In genomic region chr3:116122696-116123095, GRCm38 (mm10) we compare ENCODE assay signal across 32 mouse cellular contexts. TPM values are rescaled to one million over a fixed set of nuclear protein-coding genes. Genes with fewer than 3 reads are reported as not detected.
A peak's percentile ranks its signal among the peaks of the same experiment; 100 is the strongest.
DNase-seq lines count a peak whose midpoint lies in the region; ATAC-seq and TF ChIP-seq lines count a peak whose summit lies in the region.
"Had no signal": no experiment of that assay in that cellular context is flagged by ENCODE, and none has a peak within 500 bp of the region (broad histone marks: within the 10 kb centered on the region; RNA-seq: fewer than 3 reads in every experiment).

No protein-coding gene starts in this region.

- H3K27ac ChIP-seq in heart, postnatal 0 days (ENCODE audit: low read depth), result peak overlapping the region; percentile 12; the same call in 1 of the 2 replicates
- H3K27ac ChIP-seq in lung, embryonic 16.5 days (ENCODE audit: low read length), result peak overlapping the region; percentile 49
- H3K27ac ChIP-seq: embryonic facial prominence, embryonic 10.5 days; embryonic facial prominence, embryonic 15.5 days; heart, adult 2 months; hindbrain, embryonic 10.5 days; hindbrain, embryonic 15.5 days; limb, embryonic 10.5 days; limb, embryonic 15.5 days; macrophage; midbrain, embryonic 10.5 days; midbrain, embryonic 15.5 days had no signal

- no peak for TF ChIP-seq CTCF in heart, postnatal 0 days (IDR thresholded peaks at IDR 0.05; ENCODE audit: low read depth)

- no peak for DNase-seq in heart, postnatal 0 days (ENCODE audit: low spot score)
- DNase-seq in heart, adult 9 months (ENCODE audit: low spot score in 2 of 2), result no peak
- DNase-seq in lung, postnatal 36 days, result no peak
- no peak for DNase-seq in cerebellum, postnatal 36 days
- DNase-seq in urinary bladder, postnatal 10 days (ENCODE audit: low spot score), result no peak
- DNase-seq: adrenal gland, postnatal 25 days; B cell, adult 2 months; cerebellum, adult 2 months; cerebellum, postnatal 14 days; gastrocnemius, postnatal 25 days; heart, adult 2 months; heart, postnatal 10 days; kidney, adult 11 months; kidney, postnatal 14 days; layer of hippocampus, adult 9-11 months; lung, embryonic 14.5 days; right cerebral cortex, adult 18-20 months; thymus, adult 2 months; thymus, postnatal 36 days had no signal

- no peak for TF ChIP-seq EP300 in heart, postnatal 0 days (IDR thresholded peaks at IDR 0.05; ENCODE audit: low read depth)

- peaks cover 30% of the 10 kb centered on the region for H3K36me3 ChIP-seq in heart, postnatal 0 days (replicated peaks; ENCODE audit: control insufficient read depth, insufficient read depth, low read length)
- peaks cover 4% of the 10 kb centered on the region for H3K36me3 ChIP-seq in lung, embryonic 16.5 days (ENCODE audit: control insufficient read depth, insufficient read depth, low read length)
- H3K36me3 ChIP-seq: embryonic facial prominence, embryonic 15.5 days; hindbrain, embryonic 15.5 days; midbrain, embryonic 15.5 days had no signal

- no peak overlapping the region for H3K9ac ChIP-seq in heart, postnatal 0 days (replicated peaks; ENCODE audit: low read depth, low read length)
- no peak overlapping the region for H3K9ac ChIP-seq in lung, embryonic 16.5 days (ENCODE audit: low read length)
- H3K9ac ChIP-seq: embryonic facial prominence, embryonic 15.5 days; hindbrain, embryonic 15.5 days; limb, embryonic 15.5 days; lung, embryonic 14.5 days; midbrain, embryonic 15.5 days had no signal

- ATAC-seq in heart, postnatal 0 days (ENCODE audit: insufficient read depth, low read depth), result no peak
- ATAC-seq in lung, embryonic 16.5 days (ENCODE audit: low read depth), result no peak
- peak; percentile 81 for ATAC-seq in megakaryocyte, adult 5-6 weeks (ENCODE audit: poor library complexity, severe bottlenecking)
- ATAC-seq: forebrain, embryonic 14.5 days; inflammation-experienced regulatory T-cells, adult 6 months; midbrain, embryonic 15.5 days had no signal

- H3K4me3 ChIP-seq in heart, postnatal 0 days (ENCODE audit: low read depth, low read length), result no peak overlapping the region
- no peak overlapping the region for H3K4me3 ChIP-seq in lung, embryonic 16.5 days (ENCODE audit: low read length)
- H3K4me3 ChIP-seq: embryonic facial prominence, embryonic 10.5 days; embryonic facial prominence, embryonic 15.5 days; heart, adult 2 months; hindbrain, embryonic 10.5 days; hindbrain, embryonic 15.5 days; limb, embryonic 10.5 days; limb, embryonic 15.5 days; midbrain, embryonic 10.5 days; midbrain, embryonic 15.5 days had no signal

- H3K4me2 ChIP-seq in heart, postnatal 0 days (ENCODE audit: low read depth, low read length), result no peak overlapping the region
- H3K4me2 ChIP-seq in lung, embryonic 16.5 days (ENCODE audit: low read depth, low read length), result no peak overlapping the region
- H3K4me2 ChIP-seq: embryonic facial prominence, embryonic 15.5 days; hindbrain, embryonic 15.5 days; limb, embryonic 15.5 days; lung, embryonic 14.5 days; midbrain, embryonic 15.5 days had no signal

- no peaks in the 10 kb centered on the region for H3K9me3 ChIP-seq in heart, postnatal 0 days (replicated peaks; ENCODE audit: control insufficient read depth, low read length)
- H3K9me3 ChIP-seq in lung, embryonic 16.5 days (ENCODE audit: control insufficient read depth, low read length), result no peaks in the 10 kb centered on the region
- H3K9me3 ChIP-seq: embryonic facial prominence, embryonic 10.5 days; embryonic facial prominence, embryonic 15.5 days; hindbrain, embryonic 10.5 days; hindbrain, embryonic 15.5 days; limb, embryonic 10.5 days; limb, embryonic 15.5 days; midbrain, embryonic 10.5 days; midbrain, embryonic 15.5 days had no signal

- no peaks in the 10 kb centered on the region for H3K27me3 ChIP-seq in heart, postnatal 0 days (ENCODE audit: control insufficient read depth, insufficient read depth, low read length)
- H3K27me3 ChIP-seq in lung, embryonic 16.5 days (ENCODE audit: control insufficient read depth, insufficient read depth, low read depth, low read length), result no peaks in the 10 kb centered on the region
- H3K27me3 ChIP-seq: embryonic facial prominence, embryonic 15.5 days; hindbrain, embryonic 15.5 days; limb, embryonic 15.5 days; midbrain, embryonic 15.5 days had no signal

- H3K4me1 ChIP-seq in heart, postnatal 0 days (ENCODE audit: control insufficient read depth, insufficient read depth), result peaks cover 14% of the 10 kb centered on the region
- H3K4me1 ChIP-seq in lung, embryonic 16.5 days (replicated peaks; ENCODE audit: control insufficient read depth, insufficient read depth, low read length), result peaks cover 2% of the 10 kb centered on the region; the same call in 1 of the 2 replicates
- H3K4me1 ChIP-seq: limb, embryonic 15.5 days had no signal

- WGBS in heart, postnatal 0 days, result 74% methylated on average over 4 of the region's 4 CpGs
- 68% methylated on average over 4 of the region's 4 CpGs for WGBS in lung, embryonic 16.5 days

RNA-seq across cellular contexts. Expression of gene Vcam1, which starts 6.8 kb away (rescaled TPM):
- 52.1 and 62.4 TPM in 2 replicates for total RNA-seq in heart, postnatal 0 days (2014; rRNA removed; ENCODE audit: low replicate concordance)
- polyA plus RNA-seq in heart, postnatal 0 days (2015; fragmentation: Nextera tagmentation; extraction: Ambion mirVana), result 49.3 and 51.3 TPM in 2 replicates
- 117 and 118 TPM in 2 replicates for polyA plus RNA-seq in lung, embryonic 16.5 days (2015; fragmentation: Nextera tagmentation; extraction: Ambion mirVana)
- 4.2 and 5.4 TPM in 2 replicates for total RNA-seq in megakaryocyte, adult 5-6 weeks (2015)
- 3.2 and 4.4 TPM in 2 replicates for total RNA-seq in megakaryocyte, adult 5-6 weeks (2017)
